Mouse (Mus musculus): Measurements from ENCODE around the gene Calu.

Gene Calu

DNA sequence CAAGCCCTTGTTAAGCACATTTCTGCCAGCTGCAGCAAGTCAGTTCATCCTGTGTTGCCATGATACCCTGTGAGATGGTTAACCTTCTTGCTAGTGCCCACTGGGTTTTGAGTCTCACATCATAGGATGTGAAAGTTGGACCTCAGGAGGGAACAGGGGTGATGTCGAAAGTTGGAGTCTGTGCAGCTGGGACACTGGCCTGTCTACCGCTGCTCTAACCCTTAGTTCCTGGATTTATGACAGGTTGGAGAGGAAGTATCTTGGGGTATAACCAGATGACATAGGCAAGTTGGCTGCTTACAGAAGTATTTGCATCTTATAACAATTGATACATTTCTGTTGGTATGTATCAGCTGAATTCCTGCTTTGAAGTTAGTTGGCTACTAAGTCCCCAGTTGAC is 72.7 kb downstream of the Calu start:
- DNase-seq (ENCODE audit: low read depth): no peak

DNA sequence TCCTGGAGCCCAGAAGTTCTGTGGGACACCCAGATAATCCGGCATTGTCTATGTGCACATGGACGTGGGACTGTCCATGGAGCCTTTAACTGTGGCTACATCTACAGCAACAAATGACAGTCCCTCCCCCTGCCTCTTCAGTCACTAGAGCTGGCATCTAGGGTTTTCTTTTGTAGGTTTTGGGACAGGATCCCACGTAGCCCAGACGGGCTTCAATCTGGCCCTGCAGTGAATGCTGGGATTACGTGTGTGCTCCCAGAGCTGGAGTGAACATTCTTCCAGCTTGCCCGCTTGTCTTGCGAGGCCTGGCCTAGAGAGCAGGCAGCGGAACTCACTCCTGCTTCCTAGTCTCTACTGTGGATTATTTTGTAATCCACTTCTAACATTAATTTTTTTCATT is 77.2 kb downstream of the Calu start:
- DNase-seq (ENCODE audit: low read depth): no peak

DNA sequence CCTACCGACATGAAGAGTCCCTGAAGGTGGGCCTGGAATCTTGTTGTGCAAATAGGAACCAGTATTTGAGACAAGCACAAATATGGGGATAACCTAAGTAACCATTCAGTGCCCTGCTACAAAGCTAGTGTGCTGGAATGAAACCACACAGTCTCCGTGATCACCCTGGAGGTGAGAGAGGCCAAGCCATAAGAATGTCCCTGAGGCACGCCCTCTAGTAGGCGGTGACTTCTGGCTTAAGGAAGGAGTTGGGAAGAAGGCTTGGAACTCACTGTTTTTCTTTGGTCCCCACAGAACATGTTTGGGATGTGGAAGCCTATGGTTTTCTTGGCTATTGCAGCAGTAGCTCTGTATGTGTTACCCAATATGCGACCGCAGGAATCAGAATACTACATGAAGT is 78.5 kb downstream of the Calu start:
- no peak for DNase-seq (ENCODE audit: low read depth)
